Mouse (Mus musculus): ENCODE measurements at regions not wholly inside any gene's neighbourhood (a gene's known extent, or its start where the extent isn't known, plus 50 kb on each side); places are given as distances from the start of the nearest gene placed in this dataset.

DNA sequence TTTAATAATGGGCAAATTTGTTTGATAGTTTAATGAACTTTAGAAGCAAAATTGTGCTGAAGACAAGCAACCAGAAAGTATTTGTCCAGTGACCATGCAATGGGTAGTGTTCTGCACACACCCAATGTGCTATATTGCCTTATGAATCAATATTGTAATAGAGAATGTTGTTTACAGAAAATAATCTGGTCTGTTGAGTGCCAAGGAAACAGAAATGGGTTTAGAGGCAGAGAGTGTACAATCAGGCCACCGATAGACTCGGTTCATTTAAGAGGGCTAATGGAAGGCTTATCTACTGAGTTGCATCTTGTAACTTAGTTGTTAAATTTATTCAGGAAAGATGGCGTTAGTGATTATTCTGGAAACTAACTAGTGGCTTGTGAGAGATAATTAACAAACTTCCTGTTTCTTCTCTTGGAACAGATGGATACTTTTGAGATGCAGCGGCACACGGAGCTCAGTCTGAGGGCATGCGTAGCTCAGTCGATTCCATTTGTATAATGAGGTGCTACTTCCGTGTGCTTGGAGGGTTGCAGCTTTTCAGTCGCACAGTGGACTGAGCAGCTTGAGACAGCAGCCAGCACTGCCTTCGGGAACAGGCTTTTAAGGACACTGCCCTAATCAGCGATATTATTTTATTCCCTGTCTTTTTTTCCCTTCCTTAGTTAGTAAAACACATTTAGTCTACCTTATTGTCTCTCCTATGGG lies 171.6 kb upstream of the Pkn2 start:
- no peaks in the 10 kb centered on the region for H3K4me1 ChIP-seq (ENCODE audit: control insufficient read depth, insufficient read depth, insufficient read length, low read length)
- H3K27me3 ChIP-seq (ENCODE audit: control insufficient read depth, insufficient read depth, low read length) = no peaks in the 10 kb centered on the region
- no peak overlapping the region for H3K4me3 ChIP-seq (ENCODE audit: low read depth, low read length)
- 80% methylated on average over 11 of the region's 11 CpGs for WGBS
- no peak overlapping the region for H3K27ac ChIP-seq (ENCODE audit: insufficient read depth, low read depth, low read length)
- TF ChIP-seq POLR2A (IDR thresholded peaks at IDR 0.05; ENCODE audit: low read depth, low read length) = no peak
- TF ChIP-seq CTCF (IDR thresholded peaks at IDR 0.05; ENCODE audit: extremely low read depth, insufficient read length, insufficient replicate concordance, low read depth, low read length) = no peak
- H3K36me3 ChIP-seq (ENCODE audit: control insufficient read depth, insufficient read depth, low read length) = no peaks in the 10 kb centered on the region

DNA sequence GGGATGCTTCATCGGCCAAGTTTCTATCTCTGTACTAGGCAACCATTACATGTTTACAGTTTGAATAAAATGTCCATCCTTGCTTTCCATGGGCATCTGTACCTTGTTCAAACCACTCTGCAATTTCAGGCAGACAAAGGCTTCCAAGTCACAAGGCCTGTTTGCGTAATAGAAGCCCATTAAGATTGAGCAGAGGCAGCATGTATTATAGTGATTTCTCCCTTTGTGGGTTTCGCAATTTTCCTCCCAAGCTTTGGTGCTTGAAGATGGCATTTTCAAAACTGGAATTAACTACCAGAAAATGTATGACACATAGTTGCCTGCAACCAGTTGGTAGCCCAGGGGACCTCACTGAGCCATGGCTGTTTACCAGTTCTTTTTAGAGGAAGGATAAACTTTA lies 158.9 kb upstream of the Pkn2 start:
- Histone ChIP-seq H3K4me3 (ENCODE audit: low read depth, low read length) (no peak overlapping the region), H3K27me3 (ENCODE audit: control insufficient read depth, insufficient read depth, low read length) (no peaks in the 10 kb centered on the region), H3K27ac (ENCODE audit: insufficient read depth, low read depth, low read length) (no peak overlapping the region), H3K4me1 (ENCODE audit: control insufficient read depth, insufficient read depth, insufficient read length, low read length) (no peaks in the 10 kb centered on the region), H3K36me3 (ENCODE audit: control insufficient read depth, insufficient read depth, low read length) (no peaks in the 10 kb centered on the region)
- 82% methylated on average over 3 of the region's 3 CpGs for WGBS
- TF ChIP-seq POLR2A (IDR thresholded peaks at IDR 0.05; ENCODE audit: low read depth, low read length) (no peak), CTCF (IDR thresholded peaks at IDR 0.05; ENCODE audit: extremely low read depth, insufficient read length, insufficient replicate concordance, low read depth, low read length) (no peak)

DNA sequence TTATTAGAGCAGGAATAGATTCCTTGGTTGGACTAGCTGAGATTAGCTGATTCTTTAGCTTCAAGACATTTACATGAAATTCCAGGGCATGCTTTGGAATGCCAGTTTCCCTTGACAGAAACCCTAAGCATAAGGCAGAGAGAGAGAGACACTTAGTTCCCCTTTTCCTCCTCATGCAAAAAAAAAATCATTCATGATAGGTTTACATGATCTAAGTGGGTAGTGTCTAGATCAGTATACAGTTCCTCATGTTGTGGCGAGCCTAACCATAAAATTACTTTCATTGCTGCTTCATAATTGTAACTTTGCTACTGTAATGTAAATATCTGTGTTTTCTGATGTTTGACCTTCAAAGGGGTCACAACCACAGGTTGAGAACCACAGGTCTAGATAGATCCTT lies 154.3 kb upstream of the Pkn2 start:
- H3K36me3 ChIP-seq (ENCODE audit: control insufficient read depth, insufficient read depth, low read length) = no peaks in the 10 kb centered on the region
- no peak overlapping the region for H3K27ac ChIP-seq (ENCODE audit: insufficient read depth, low read depth, low read length)
- H3K27me3 ChIP-seq (ENCODE audit: control insufficient read depth, insufficient read depth, low read length) = no peaks in the 10 kb centered on the region
- no peak overlapping the region for H3K4me3 ChIP-seq (ENCODE audit: low read depth, low read length)
- no peak for TF ChIP-seq POLR2A (IDR thresholded peaks at IDR 0.05; ENCODE audit: low read depth, low read length)
- no peak for TF ChIP-seq CTCF (IDR thresholded peaks at IDR 0.05; ENCODE audit: extremely low read depth, insufficient read length, insufficient replicate concordance, low read depth, low read length)
- no peaks in the 10 kb centered on the region for H3K4me1 ChIP-seq (ENCODE audit: control insufficient read depth, insufficient read depth, insufficient read length, low read length)
- WGBS = 65% methylated on average over 1 of the region's 1 CpGs

DNA sequence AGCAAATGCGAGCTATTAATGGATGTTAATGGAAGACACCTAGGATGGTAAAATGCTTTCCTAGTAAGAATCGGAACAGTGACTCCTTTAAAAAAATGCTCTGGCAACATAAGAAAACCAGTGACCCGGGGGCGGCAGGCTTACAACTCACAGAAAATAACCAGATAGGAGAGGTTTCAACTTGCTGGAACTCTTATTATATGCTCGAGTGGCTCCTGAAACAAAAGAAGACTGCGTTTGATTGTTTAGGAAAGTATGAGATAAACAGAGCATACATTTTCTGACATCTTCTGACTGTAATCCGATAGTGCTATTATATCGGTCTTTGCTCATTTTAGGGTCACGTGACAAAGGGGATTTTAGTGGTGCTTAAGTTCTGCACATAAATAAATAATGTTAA lies 152.8 kb upstream of the Pkn2 start:
- H3K27me3 ChIP-seq (ENCODE audit: control insufficient read depth, insufficient read depth, low read length) = no peaks in the 10 kb centered on the region
- TF ChIP-seq POLR2A (IDR thresholded peaks at IDR 0.05; ENCODE audit: low read depth, low read length) (no peak), CTCF (IDR thresholded peaks at IDR 0.05; ENCODE audit: extremely low read depth, insufficient read length, insufficient replicate concordance, low read depth, low read length) (no peak)
- H3K4me3 ChIP-seq (ENCODE audit: low read depth, low read length) = no peak overlapping the region
- 73% methylated on average over 9 of the region's 9 CpGs for WGBS
- no peaks in the 10 kb centered on the region for H3K36me3 ChIP-seq (ENCODE audit: control insufficient read depth, insufficient read depth, low read length)
- no peak overlapping the region for H3K27ac ChIP-seq (ENCODE audit: insufficient read depth, low read depth, low read length)
- no peaks in the 10 kb centered on the region for H3K4me1 ChIP-seq (ENCODE audit: control insufficient read depth, insufficient read depth, insufficient read length, low read length)

DNA sequence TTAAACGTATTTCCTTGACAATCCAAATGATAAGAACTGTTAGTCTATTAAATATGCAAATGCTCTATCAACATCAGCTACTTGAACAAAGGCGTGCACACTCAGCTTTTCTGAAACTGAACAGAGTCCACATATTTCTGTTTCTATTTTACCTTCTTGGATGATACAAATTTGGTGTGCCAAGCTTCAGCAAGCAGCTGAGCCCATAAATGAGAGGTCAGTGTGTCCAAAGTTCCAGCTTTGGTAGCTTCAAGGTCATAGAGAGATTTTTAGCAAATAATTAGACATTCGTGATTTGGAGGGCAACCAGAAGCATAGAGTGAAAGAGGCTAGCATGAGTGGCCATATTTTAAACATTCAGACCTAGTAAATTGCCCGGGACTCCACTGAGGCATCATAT lies 140.7 kb upstream of the Pkn2 start:
- H3K36me3 ChIP-seq (ENCODE audit: control insufficient read depth, insufficient read depth, low read length) = no peaks in the 10 kb centered on the region
- no peak overlapping the region for H3K27ac ChIP-seq (ENCODE audit: insufficient read depth, low read depth, low read length)
- 42% methylated on average over 4 of the region's 4 CpGs for WGBS
- no peaks in the 10 kb centered on the region for H3K4me1 ChIP-seq (ENCODE audit: control insufficient read depth, insufficient read depth, insufficient read length, low read length)
- TF ChIP-seq CTCF (IDR thresholded peaks at IDR 0.05; ENCODE audit: extremely low read depth, insufficient read length, insufficient replicate concordance, low read depth, low read length) (no peak), POLR2A (IDR thresholded peaks at IDR 0.05; ENCODE audit: low read depth, low read length) (no peak)
- no peaks in the 10 kb centered on the region for H3K27me3 ChIP-seq (ENCODE audit: control insufficient read depth, insufficient read depth, low read length)
- H3K4me3 ChIP-seq (ENCODE audit: low read depth, low read length) = no peak overlapping the region

DNA sequence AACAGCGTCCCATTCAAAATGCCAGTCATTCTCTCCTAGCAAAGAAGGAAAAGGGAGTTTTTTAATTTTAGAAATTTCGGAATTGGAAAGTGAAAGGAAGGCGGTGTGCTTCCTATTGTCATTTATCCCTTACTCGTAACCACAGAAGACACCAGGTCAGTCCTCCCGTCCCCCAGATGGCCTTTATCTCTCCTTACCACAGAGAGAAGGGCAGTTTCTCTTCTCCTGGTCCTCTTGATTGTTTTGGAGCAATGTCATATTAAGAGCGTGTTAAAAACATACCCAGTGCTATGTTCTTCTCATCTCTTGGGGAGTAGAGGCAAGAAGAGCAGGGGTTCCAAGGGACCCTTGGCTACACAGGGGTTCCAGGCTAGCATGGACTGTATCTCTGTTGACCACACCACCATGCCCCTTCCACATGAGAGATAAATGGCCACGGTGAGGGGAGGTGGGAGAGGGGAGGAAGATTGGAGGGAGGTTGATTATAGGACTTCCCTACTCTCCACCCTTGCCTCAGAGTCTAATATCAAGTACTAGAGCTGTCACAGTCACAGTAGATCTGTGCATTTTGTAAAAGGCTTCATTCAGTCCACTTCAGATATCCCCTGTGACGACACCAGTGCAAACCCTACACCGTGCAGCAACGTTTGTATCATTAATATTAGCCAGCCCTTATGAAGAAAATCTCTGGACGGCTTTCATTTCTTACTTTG lies 139.5 kb upstream of the Pkn2 start:
- H3K27me3 ChIP-seq (ENCODE audit: control insufficient read depth, insufficient read depth, low read length) = no peaks in the 10 kb centered on the region
- H3K27ac ChIP-seq (ENCODE audit: insufficient read depth, low read depth, low read length) = no peak overlapping the region
- 76% methylated on average over 11 of the region's 11 CpGs for WGBS
- no peak overlapping the region for H3K4me3 ChIP-seq (ENCODE audit: low read depth, low read length)
- no peaks in the 10 kb centered on the region for H3K4me1 ChIP-seq (ENCODE audit: control insufficient read depth, insufficient read depth, insufficient read length, low read length)
- TF ChIP-seq POLR2A (IDR thresholded peaks at IDR 0.05; ENCODE audit: low read depth, low read length) (no peak), CTCF (IDR thresholded peaks at IDR 0.05; ENCODE audit: extremely low read depth, insufficient read length, insufficient replicate concordance, low read depth, low read length) (no peak)
- no peaks in the 10 kb centered on the region for H3K36me3 ChIP-seq (ENCODE audit: control insufficient read depth, insufficient read depth, low read length)

DNA sequence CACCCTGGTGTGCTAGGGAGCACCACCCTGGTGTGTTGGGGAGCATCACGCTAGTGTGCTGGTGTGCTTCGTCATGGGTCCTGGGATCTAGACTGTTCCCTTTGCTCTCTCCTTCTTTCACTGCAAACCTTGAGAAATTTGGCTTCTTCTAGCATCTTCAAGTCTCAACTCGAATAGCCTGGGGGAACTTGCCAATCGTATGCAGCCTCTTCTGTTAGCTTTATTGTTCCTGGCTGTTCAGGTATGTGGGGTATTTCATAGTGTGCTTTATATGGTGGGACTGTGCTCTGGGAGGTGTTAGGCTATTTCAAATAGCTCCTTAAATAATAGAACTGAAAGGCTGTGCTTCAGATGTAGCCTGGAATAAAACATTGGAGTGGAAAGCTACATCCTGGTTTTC lies 135.7 kb upstream of the Pkn2 start:
- Histone ChIP-seq H3K27me3 (ENCODE audit: control insufficient read depth, insufficient read depth, low read length) (no peaks in the 10 kb centered on the region), H3K4me1 (ENCODE audit: control insufficient read depth, insufficient read depth, insufficient read length, low read length) (no peaks in the 10 kb centered on the region), H3K4me3 (ENCODE audit: low read depth, low read length) (no peak overlapping the region), H3K27ac (ENCODE audit: insufficient read depth, low read depth, low read length) (no peak overlapping the region), H3K36me3 (ENCODE audit: control insufficient read depth, insufficient read depth, low read length) (no peaks in the 10 kb centered on the region)
- TF ChIP-seq CTCF (IDR thresholded peaks at IDR 0.05; ENCODE audit: extremely low read depth, insufficient read length, insufficient replicate concordance, low read depth, low read length) = no peak
- TF ChIP-seq POLR2A (IDR thresholded peaks at IDR 0.05; ENCODE audit: low read depth, low read length) = no peak
- WGBS = 87% methylated on average over 4 of the region's 4 CpGs

All from small intestine, adult 2 months (tissue).